Mouse (Mus musculus): ENCODE measurements around the gene Dusp10.

GRCm38 (mm10) chr1:184108254-184108653 lies 95.2 kb downstream of the Dusp10 start:
- TF ChIP-seq CTCF (IDR thresholded peaks at IDR 0.05) (no peak), POLR2A (IDR thresholded peaks at IDR 0.05; ENCODE audit: insufficient read depth, low read depth, low read length) (no peak), EP300 (IDR thresholded peaks at IDR 0.05; ENCODE audit: insufficient read depth, low read depth, low read length) (no peak)
